Mouse (Mus musculus): ENCODE data around the gene Srpk2. TPM values are rescaled to one million over a fixed set of nuclear protein-coding genes. Genes with fewer than 3 reads are reported as not detected.

Gene Srpk2
- polyA plus RNA-seq (2012; fragmentation: generic; extraction: Trizol), result 4.9 TPM
- long read RNA-seq, experiment 1, full-length matches to known transcripts, result 2 of 33 reads
- long read RNA-seq, experiment 1, partial matches to known transcripts, result 18 of 33 reads
- long read RNA-seq, experiment 1, other reads (novel, unspliced or antisense), result 13 of 33 reads
- long read RNA-seq, experiment 2, full-length matches to known transcripts, result 1 of 19 reads
- long read RNA-seq, experiment 2, partial matches to known transcripts, result 3 of 19 reads
- long read RNA-seq, experiment 2, other reads (novel, unspliced or antisense), result 15 of 19 reads

- no peaks in the 10 kb centered on the region for H3K36me3 ChIP-seq (ENCODE audit: control insufficient read depth, insufficient read depth)
- no peak within 1 kb of the TSS for H3ac ChIP-seq (ENCODE audit: control insufficient read depth, insufficient read length, low read depth)
- no peaks in the 10 kb centered on the region for H3K79me2 ChIP-seq (ENCODE audit: control insufficient read depth, insufficient read depth)
- H3K4me3 ChIP-seq (ENCODE audit: insufficient read depth, poor library complexity, severe bottlenecking), result no peak within 1 kb of the TSS
- no peaks in the 10 kb centered on the region for H3K27me3 ChIP-seq (ENCODE audit: control insufficient read depth, insufficient read depth, insufficient read length)
- TF ChIP-seq MYOD1 (IDR thresholded peaks at IDR 0.05; ENCODE audit: control insufficient read depth, insufficient read length, low read depth), result no peak
- no peak for TF ChIP-seq FOSL1 (IDR thresholded peaks at IDR 0.05; ENCODE audit: insufficient read depth, low read length, poor library complexity, severe bottlenecking)
- no peak for TF ChIP-seq USF1 (IDR thresholded peaks at IDR 0.05; ENCODE audit: low read depth)
- no peak for TF ChIP-seq CEBPB (IDR thresholded peaks at IDR 0.05; ENCODE audit: low read depth)
- no peak for TF ChIP-seq MYOG (IDR thresholded peaks at IDR 0.05; ENCODE audit: control insufficient read depth, extremely low read depth, insufficient read length)
- no peak for TF ChIP-seq MAX (IDR thresholded peaks at IDR 0.05)
- no peak for TF ChIP-seq CTCF (IDR thresholded peaks at IDR 0.05; ENCODE audit: control insufficient read depth, insufficient read depth, insufficient read length)
- no peaks in the 10 kb centered on the region for H3K79me3 ChIP-seq (ENCODE audit: low read depth)
Observed at GRCm38 (mm10) chr5:23684517-23684916, at the start of gene Srpk2. TSS of gene Srpk2 (minus strand) at chr5:23684617.

- no peaks in the 10 kb centered on the region for H3K27me3 ChIP-seq (ENCODE audit: control insufficient read depth, insufficient read depth, insufficient read length)
Observed at GRCm38 (mm10) chr5:23721956-23722355, 37.5 kb upstream of the Srpk2 start.

DNA sequence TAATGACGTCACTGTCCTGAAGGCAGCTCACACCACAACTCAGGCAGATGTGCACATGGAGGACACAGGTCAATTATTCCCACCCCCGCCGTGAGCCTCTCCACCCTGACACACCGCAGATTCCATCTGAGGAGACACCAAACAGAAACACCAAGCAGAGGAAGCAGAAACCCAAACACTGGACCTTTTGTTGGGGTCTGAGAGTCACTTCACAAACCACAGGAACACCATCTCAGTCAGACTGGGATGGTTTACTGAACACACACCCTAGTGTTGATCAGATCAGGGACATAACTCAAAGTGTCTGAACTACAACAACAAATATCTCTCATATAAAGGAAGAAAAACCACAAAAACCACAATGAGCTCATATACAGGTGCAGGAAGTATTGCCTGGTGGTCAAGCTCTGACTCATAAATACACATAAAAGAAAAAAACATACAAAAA is 34.5 kb upstream of the Srpk2 start:
- TF ChIP-seq USF1 (IDR thresholded peaks at IDR 0.05; ENCODE audit: low read depth), result no peak
- TF ChIP-seq FOSL1 (IDR thresholded peaks at IDR 0.05; ENCODE audit: insufficient read depth, low read length, poor library complexity, severe bottlenecking), result peak; percentile 75
- TF ChIP-seq MAX (IDR thresholded peaks at IDR 0.05), result peak; percentile 31
- no peak for TF ChIP-seq CTCF (IDR thresholded peaks at IDR 0.05; ENCODE audit: control insufficient read depth, insufficient read depth, insufficient read length)
- TF ChIP-seq MYOG (IDR thresholded peaks at IDR 0.05; ENCODE audit: control insufficient read depth, extremely low read depth, insufficient read length), result no peak
- no peak for TF ChIP-seq CEBPB (IDR thresholded peaks at IDR 0.05; ENCODE audit: low read depth)
- Histone ChIP-seq H3K79me3 (ENCODE audit: low read depth) (no peaks in the 10 kb centered on the region), H3K79me2 (ENCODE audit: control insufficient read depth, insufficient read depth) (no peaks in the 10 kb centered on the region), H3ac (ENCODE audit: control insufficient read depth, insufficient read length, low read depth) (no peak overlapping the region), H3K36me3 (ENCODE audit: control insufficient read depth, insufficient read depth) (no peaks in the 10 kb centered on the region), H3K27me3 (ENCODE audit: control insufficient read depth, insufficient read depth, insufficient read length) (no peaks in the 10 kb centered on the region), H3K4me3 (ENCODE audit: insufficient read depth, poor library complexity, severe bottlenecking) (no peak overlapping the region)

More at GRCm38 (mm10) chr5:23721956-23722355, 37.5 kb upstream of the Srpk2 start:
- TF ChIP-seq CEBPB (IDR thresholded peaks at IDR 0.05; ENCODE audit: low read depth) (no peak), MYOG (IDR thresholded peaks at IDR 0.05; ENCODE audit: control insufficient read depth, extremely low read depth, insufficient read length) (no peak), MYOD1 (IDR thresholded peaks at IDR 0.05; ENCODE audit: control insufficient read depth, insufficient read length, low read depth) (no peak)
- H3K79me3 ChIP-seq (ENCODE audit: low read depth), result no peaks in the 10 kb centered on the region
- H3K36me3 ChIP-seq (ENCODE audit: control insufficient read depth, insufficient read depth), result no peaks in the 10 kb centered on the region
- H3ac ChIP-seq (ENCODE audit: control insufficient read depth, insufficient read length, low read depth), result no peak overlapping the region
- no peaks in the 10 kb centered on the region for H3K79me2 ChIP-seq (ENCODE audit: control insufficient read depth, insufficient read depth)
- H3K4me3 ChIP-seq (ENCODE audit: insufficient read depth, poor library complexity, severe bottlenecking), result no peak overlapping the region

- Histone ChIP-seq H3K79me3 (ENCODE audit: low read depth) (no peaks in the 10 kb centered on the region), H3K79me2 (ENCODE audit: control insufficient read depth, insufficient read depth) (no peaks in the 10 kb centered on the region), H3ac (ENCODE audit: control insufficient read depth, insufficient read length, low read depth) (no peak overlapping the region), H3K27me3 (ENCODE audit: control insufficient read depth, insufficient read depth, insufficient read length) (no peaks in the 10 kb centered on the region), H3K36me3 (ENCODE audit: control insufficient read depth, insufficient read depth) (no peaks in the 10 kb centered on the region), H3K4me3 (ENCODE audit: insufficient read depth, poor library complexity, severe bottlenecking) (no peak overlapping the region)
- TF ChIP-seq FOSL1 (IDR thresholded peaks at IDR 0.05; ENCODE audit: insufficient read depth, low read length, poor library complexity, severe bottlenecking) (no peak), MAX (IDR thresholded peaks at IDR 0.05) (no peak), USF1 (IDR thresholded peaks at IDR 0.05; ENCODE audit: low read depth) (no peak), MYOG (IDR thresholded peaks at IDR 0.05; ENCODE audit: control insufficient read depth, extremely low read depth, insufficient read length) (no peak), MYOD1 (IDR thresholded peaks at IDR 0.05; ENCODE audit: control insufficient read depth, insufficient read length, low read depth) (no peak), CTCF (IDR thresholded peaks at IDR 0.05; ENCODE audit: control insufficient read depth, insufficient read depth, insufficient read length) (no peak), CEBPB (IDR thresholded peaks at IDR 0.05; ENCODE audit: low read depth) (no peak)
Observed at GRCm38 (mm10) chr5:23718182-23718534, 33.7 kb upstream of the Srpk2 start.

DNA sequence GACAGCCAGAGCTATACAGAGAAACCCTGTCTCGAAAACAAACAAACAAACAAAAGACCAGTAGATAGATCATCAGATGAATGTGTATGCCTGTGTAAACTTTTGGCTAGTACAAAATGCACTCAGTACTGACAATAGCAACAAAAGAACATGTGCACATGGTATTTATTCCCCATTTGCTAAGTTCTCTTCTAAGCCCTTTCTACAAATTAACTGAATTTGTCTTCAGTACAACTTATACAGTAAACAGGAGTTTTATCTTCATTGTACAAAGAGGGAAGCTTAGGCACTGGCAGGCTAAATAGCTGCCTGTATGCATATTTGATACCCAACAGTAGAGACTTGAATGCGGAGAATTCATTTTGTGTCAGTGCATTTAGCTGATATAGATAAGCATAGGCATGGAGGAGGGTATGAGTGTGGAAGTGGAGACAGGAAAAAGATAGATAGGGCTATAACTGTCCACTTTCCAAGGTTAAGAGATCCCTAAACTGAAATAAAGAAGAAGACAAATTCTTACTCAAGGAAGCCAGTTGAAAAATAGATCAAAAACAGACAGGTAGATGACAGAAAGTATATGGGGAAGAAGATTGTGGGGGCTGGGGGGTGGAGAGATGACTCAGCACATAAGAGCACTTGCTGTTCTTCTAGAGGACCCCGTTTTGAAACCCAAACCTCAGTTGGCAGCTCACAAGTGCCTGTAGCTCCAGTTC is 33.2 kb upstream of the Srpk2 start:
- Histone ChIP-seq H3K27me3 (ENCODE audit: control insufficient read depth, insufficient read depth, insufficient read length) (no peaks in the 10 kb centered on the region), H3K79me2 (ENCODE audit: control insufficient read depth, insufficient read depth) (no peaks in the 10 kb centered on the region), H3K36me3 (ENCODE audit: control insufficient read depth, insufficient read depth) (no peaks in the 10 kb centered on the region), H3K79me3 (ENCODE audit: low read depth) (no peaks in the 10 kb centered on the region), H3ac (ENCODE audit: control insufficient read depth, insufficient read length, low read depth) (no peak overlapping the region), H3K4me3 (ENCODE audit: insufficient read depth, poor library complexity, severe bottlenecking) (no peak overlapping the region)
- no peak for TF ChIP-seq USF1 (IDR thresholded peaks at IDR 0.05; ENCODE audit: low read depth)
- TF ChIP-seq MYOD1 (IDR thresholded peaks at IDR 0.05; ENCODE audit: control insufficient read depth, insufficient read length, low read depth), result no peak
- no peak for TF ChIP-seq MYOG (IDR thresholded peaks at IDR 0.05; ENCODE audit: control insufficient read depth, extremely low read depth, insufficient read length)
- TF ChIP-seq CTCF (IDR thresholded peaks at IDR 0.05; ENCODE audit: control insufficient read depth, insufficient read depth, insufficient read length), result no peak
- no peak for TF ChIP-seq MAX (IDR thresholded peaks at IDR 0.05)
- TF ChIP-seq FOSL1 (IDR thresholded peaks at IDR 0.05; ENCODE audit: insufficient read depth, low read length, poor library complexity, severe bottlenecking), result no peak
- TF ChIP-seq CEBPB (IDR thresholded peaks at IDR 0.05; ENCODE audit: low read depth), result no peak
